Mouse (Mus musculus) hindbrain, embryonic 11.5 days (tissue): ENCODE measurements around the gene Car8. TPM values are rescaled to one million over a fixed set of nuclear protein-coding genes. Genes with fewer than 3 reads are reported as not detected.
A peak's percentile ranks its signal among the peaks of the same experiment; 100 is the strongest.
"Not testable (repeated sequence)": the region's sequence is repeated elsewhere in the genome, so short reads cannot be mapped to it uniquely, and the experiment has no call there.

ENCODE experiments used
- ATAC-seq: fragments of 200-750 bp; cut with Nextera tagmentation; 2 replicates; pipeline ENCODE4 v1.8.0; 2017; ENCODE audit warnings: mild to moderate bottlenecking, moderate TSS enrichment, moderate library complexity; ENCODE audit not compliant: low FRiP score
- DNase-seq: peaks from one replicate; pipeline ENCODE4 v3.0.0-alpha.2; 2015; ENCODE audit warnings: low spot score
- H3K27ac ChIP-seq: fragments of 300-500 bp; sonication (generic); 2 replicates; pipeline ENCODE4 v1.5.1; 2014; ENCODE audit warnings: mild to moderate bottlenecking, low read depth, low read length
- H3K27me3 ChIP-seq: fragments of 300-500 bp; sonication (generic); 2 replicates; pipeline ENCODE4 v1.6.1; 2014; ENCODE audit warnings: mild to moderate bottlenecking, low read length, moderate library complexity, mixed read lengths; ENCODE audit not compliant: control insufficient read depth, insufficient read depth
- H3K36me3 ChIP-seq: fragments of 300-500 bp; sonication (generic); 2 replicates; pipeline ENCODE4 v1.6.1; 2014; ENCODE audit warnings: mild to moderate bottlenecking, low read length, moderate library complexity, mixed read lengths; ENCODE audit not compliant: control insufficient read depth, insufficient read depth
- H3K4me1 ChIP-seq: fragments of 300-500 bp; sonication (generic); replicated peaks from 2 replicates; pipeline ENCODE4 v1.6.1; 2014; ENCODE audit warnings: low read length, mixed read lengths; ENCODE audit not compliant: control insufficient read depth, insufficient read depth
- H3K4me2 ChIP-seq: fragments of 300-500 bp; sonication (generic); replicated peaks from 2 replicates; pipeline ENCODE4 v1.6.1; 2014; ENCODE audit warnings: mild to moderate bottlenecking, low read depth, low read length
- H3K4me3 ChIP-seq: fragments of 300-500 bp; sonication (generic); 2 replicates; pipeline ENCODE4 v1.5.1; 2014; ENCODE audit warnings: low read depth, low read length
- H3K9ac ChIP-seq: fragments of 300-500 bp; sonication (generic); 2 replicates; pipeline ENCODE4 v1.6.1; 2014; ENCODE audit warnings: low read depth, low read length
- H3K9me3 ChIP-seq: fragments of 300-500 bp; sonication (generic); 2 replicates; pipeline ENCODE4 v1.6.1; 2016; ENCODE audit warnings: low read length; ENCODE audit not compliant: control insufficient read depth
- WGBS: fragments of 180-500 bp; shearing (Covaris S2); extraction: QIAGEN DNeasy Blood & Tissue Kit; methylation state at CpG from one replicate; pipeline ENCODE4 v1.1.7; 2014; 5-methylcytosine and 5-hydroxymethylcytosine counted together
- polyA plus RNA-seq: library from polyadenylated mRNA; unstranded; fragments of >200 nt; fragmentation: Nextera tagmentation; extraction: Ambion mirVana; gene quantifications from 2 replicates; pipeline ENCODE4 v1.2.1, GENCODE M21; 2014

The Car8 gene
- polyA plus RNA-seq, 1 experiment from 2014 or later: 1.9 TPM

GRCm38 (mm10) chr4:8109906-8110567, 128.8 kb downstream of the Car8 start:
- Histone ChIP-seq H3K4me2 (no peak overlapping the region), H3K27me3 (no peaks in the 10 kb centered on the region), H3K4me1 (no peaks in the 10 kb centered on the region), H3K27ac (no peak overlapping the region), H3K4me3 (no peak overlapping the region), H3K9me3 (no peaks in the 10 kb centered on the region), H3K36me3 (no peaks in the 10 kb centered on the region), H3K9ac (no peak overlapping the region)
- 89% methylated on average over 16 of the region's 16 CpGs for WGBS
- DNase-seq (no peak), ATAC-seq (no peak)

- ATAC-seq: no peak
- no peak for DNase-seq
- WGBS: 98% methylated on average over 3 of the region's 3 CpGs
- no peaks in the 10 kb centered on the region for H3K27me3 ChIP-seq
- no peak overlapping the region for H3K27ac ChIP-seq
- H3K9ac ChIP-seq: no peak overlapping the region
- no peaks in the 10 kb centered on the region for H3K36me3 ChIP-seq
- H3K4me1 ChIP-seq: 0 out of 2 replicates have a peak, but pooled peaks cover 2% of the 10 kb centered on the region
- no peak overlapping the region for H3K4me3 ChIP-seq
- H3K4me2 ChIP-seq: no peak overlapping the region
- no peaks in the 10 kb centered on the region for H3K9me3 ChIP-seq
These were observed 137.4 kb downstream of the Car8 start for GRCm38 (mm10) chr4:8101466-8101865.

GRCm38 (mm10) chr4:8098084-8098483, 140.8 kb downstream of the Car8 start:
- no peaks in the 10 kb centered on the region for H3K9me3 ChIP-seq
- H3K4me3 ChIP-seq: no peak overlapping the region
- DNase-seq (no peak), ATAC-seq (peak; percentile 75)
- H3K4me1 ChIP-seq: 0 out of 2 replicates have a peak, but pooled peaks cover 2% of the 10 kb centered on the region
- no peaks in the 10 kb centered on the region for H3K36me3 ChIP-seq
- no peak overlapping the region for H3K27ac ChIP-seq
- H3K27me3 ChIP-seq: no peaks in the 10 kb centered on the region
- H3K9ac ChIP-seq: no peak overlapping the region
- no peak overlapping the region for H3K4me2 ChIP-seq
- 40% methylated on average over 4 of the region's 4 CpGs for WGBS

GRCm38 (mm10) chr4:8097683-8098082, 141.2 kb downstream of the Car8 start:
- no peak overlapping the region for H3K4me3 ChIP-seq
- 0 out of 2 replicates have a peak, but pooled peaks cover 2% of the 10 kb centered on the region for H3K4me1 ChIP-seq
- 61% methylated on average over 3 of the region's 3 CpGs for WGBS
- H3K4me2 ChIP-seq: no peak overlapping the region
- DNase-seq (no peak), ATAC-seq (peak; percentile 39)
- no peaks in the 10 kb centered on the region for H3K36me3 ChIP-seq
- no peaks in the 10 kb centered on the region for H3K9me3 ChIP-seq
- no peaks in the 10 kb centered on the region for H3K27me3 ChIP-seq
- no peak overlapping the region for H3K9ac ChIP-seq
- no peak overlapping the region for H3K27ac ChIP-seq

GRCm38 (mm10) chr4:8093566-8093965, 145.3 kb downstream of the Car8 start:
- not testable (repeated sequence) for H3K4me1 ChIP-seq, H3K4me3 ChIP-seq, H3K4me2 ChIP-seq, H3K9ac ChIP-seq, H3K36me3 ChIP-seq, H3K9me3 ChIP-seq, H3K27ac ChIP-seq, DNase-seq, ATAC-seq, H3K27me3 ChIP-seq
- 66% methylated on average over 3 of the region's 3 CpGs for WGBS
